In the genomic region with DNA sequence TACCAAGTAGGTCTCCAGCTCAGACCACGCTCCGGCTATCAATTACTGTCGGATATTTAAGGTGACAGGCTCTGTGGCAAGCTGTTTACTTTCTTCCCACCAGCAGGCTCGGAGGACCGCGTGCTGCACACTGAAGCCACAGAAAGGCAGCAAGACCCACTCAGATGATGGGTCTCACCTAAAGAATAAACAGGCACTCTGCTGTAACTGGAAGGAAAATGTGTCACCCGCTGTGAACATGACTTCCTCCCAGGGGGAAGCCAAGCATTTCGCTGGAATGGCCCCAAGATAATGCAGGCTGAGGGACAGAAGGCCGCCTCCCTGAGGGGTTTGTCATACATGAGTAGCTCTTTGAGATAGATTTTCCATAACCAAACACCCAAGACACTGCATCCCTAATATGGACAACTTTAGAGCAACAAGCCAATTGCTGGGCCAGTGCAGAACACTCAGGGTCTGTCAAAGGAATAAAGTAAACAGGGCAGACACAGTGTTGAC, we compare ENCODE assay signal across 9 mouse cellular contexts.
DNase-seq lines count a peak whose midpoint lies in the region; ATAC-seq and TF ChIP-seq lines count a peak whose summit lies in the region.
"Had no signal": no experiment of that assay in that cellular context is flagged by ENCODE, and none has a peak within 500 bp of the region (broad histone marks: within the 10 kb centered on the region; RNA-seq: fewer than 3 reads in every experiment).

No protein-coding gene starts in this region.

- ATAC-seq in hindbrain, embryonic 14.5 days (ENCODE audit: low FRiP score): no peak; the same call in 1 of the 2 replicates
- no peak for ATAC-seq in liver, postnatal 0 days

- TF ChIP-seq CTCF in liver, postnatal 0 days (IDR thresholded peaks at IDR 0.05; ENCODE audit: low read depth): no peak

- H3K27me3 ChIP-seq in hindbrain, embryonic 14.5 days (ENCODE audit: control insufficient read depth, insufficient read depth, low read length): no peaks in the 10 kb centered on the region
- no peaks in the 10 kb centered on the region for H3K27me3 ChIP-seq in liver, postnatal 0 days (ENCODE audit: insufficient read depth, low read length)
- H3K27me3 ChIP-seq: limb, embryonic 13.5 days had no signal

- 7% methylated on average over 9 of the region's 9 CpGs for WGBS in hindbrain, embryonic 14.5 days
- 26% methylated on average over 9 of the region's 9 CpGs for WGBS in liver, postnatal 0 days (ENCODE audit: insufficient replicate concordance)

- H3K4me3 ChIP-seq in hindbrain, embryonic 14.5 days (replicated peaks; ENCODE audit: low read length): no peak overlapping the region
- no peak overlapping the region for H3K4me3 ChIP-seq in liver, postnatal 0 days (ENCODE audit: low read depth, low read length)
- H3K4me3 ChIP-seq: heart, embryonic 15.5 days; limb, embryonic 13.5 days had no signal

- peaks cover 13% of the 10 kb centered on the region for H3K4me1 ChIP-seq in hindbrain, embryonic 14.5 days (replicated peaks; ENCODE audit: control insufficient read depth, insufficient read depth, low read length)
- 0 out of 2 replicates have a peak, but pooled peaks cover 3% of the 10 kb centered on the region for H3K4me1 ChIP-seq in liver, postnatal 0 days (ENCODE audit: insufficient read depth)

- H3K36me3 ChIP-seq in hindbrain, embryonic 14.5 days (replicated peaks; ENCODE audit: control insufficient read depth, insufficient read depth): no peaks in the 10 kb centered on the region
- H3K36me3 ChIP-seq in liver, postnatal 0 days (replicated peaks; ENCODE audit: insufficient read depth, low read length): no peaks in the 10 kb centered on the region
- H3K36me3 ChIP-seq: heart, embryonic 15.5 days; limb, embryonic 13.5 days had no signal

- H3K9me3 ChIP-seq in hindbrain, embryonic 14.5 days (ENCODE audit: control insufficient read depth, low read length): no peaks in the 10 kb centered on the region
- no peaks in the 10 kb centered on the region for H3K9me3 ChIP-seq in liver, postnatal 0 days (ENCODE audit: low read length)
- H3K9me3 ChIP-seq: heart, embryonic 15.5 days; limb, embryonic 13.5 days had no signal

- H3K27ac ChIP-seq in hindbrain, embryonic 14.5 days: 0 out of 2 replicates have a peak overlapping the region, but pooled peaks have one; percentile 38
- no peak overlapping the region for H3K27ac ChIP-seq in liver, postnatal 0 days (ENCODE audit: low read depth)
- H3K27ac ChIP-seq: heart, embryonic 15.5 days; limb, embryonic 13.5 days had no signal

- peak; percentile 19 to 24 for DNase-seq in kidney, postnatal 4 days
- no peak for DNase-seq in kidney, adult 18-20 months
- peak; percentile 15 to 32 for DNase-seq in heart, adult 18-20 months
- DNase-seq in hindbrain, embryonic 14.5 days (ENCODE audit: low spot score): peak; percentile 43
- DNase-seq in skeletal muscle tissue, adult 2 months (ENCODE audit: low read depth, low spot score): peak; percentile 10
- no peak for DNase-seq in liver, postnatal 0 days
- DNase-seq in thymus, adult 18-20 months: no peak

- no peak for TF ChIP-seq EP300 in liver, postnatal 0 days (IDR thresholded peaks at IDR 0.05; ENCODE audit: low read depth)

- H3K9ac ChIP-seq in hindbrain, embryonic 14.5 days: no peak overlapping the region
- no peak overlapping the region for H3K9ac ChIP-seq in liver, postnatal 0 days (replicated peaks)
- H3K9ac ChIP-seq: heart, embryonic 15.5 days; limb, embryonic 13.5 days had no signal

- H3K4me2 ChIP-seq in hindbrain, embryonic 14.5 days (replicated peaks): no peak overlapping the region
- H3K4me2 ChIP-seq in liver, postnatal 0 days (ENCODE audit: low read depth, low read length): no peak overlapping the region
- H3K4me2 ChIP-seq: heart, embryonic 15.5 days; limb, embryonic 13.5 days had no signal

Comparison
In these comparisons a context has a peak if more than half of its experiments do, and no peak if none do; other contexts are left out.
1. DNase-seq: peak in kidney, postnatal 4 days (2 of 2), heart, adult 18-20 months (2 of 2), hindbrain, embryonic 14.5 days (single experiment) and skeletal muscle tissue, adult 2 months (single experiment); none in kidney, adult 18-20 months (single experiment), liver, postnatal 0 days (single experiment) and thymus, adult 18-20 months (0 of 2).